ENCODE assay signal across 8 mouse cellular contexts in the genomic region with DNA sequence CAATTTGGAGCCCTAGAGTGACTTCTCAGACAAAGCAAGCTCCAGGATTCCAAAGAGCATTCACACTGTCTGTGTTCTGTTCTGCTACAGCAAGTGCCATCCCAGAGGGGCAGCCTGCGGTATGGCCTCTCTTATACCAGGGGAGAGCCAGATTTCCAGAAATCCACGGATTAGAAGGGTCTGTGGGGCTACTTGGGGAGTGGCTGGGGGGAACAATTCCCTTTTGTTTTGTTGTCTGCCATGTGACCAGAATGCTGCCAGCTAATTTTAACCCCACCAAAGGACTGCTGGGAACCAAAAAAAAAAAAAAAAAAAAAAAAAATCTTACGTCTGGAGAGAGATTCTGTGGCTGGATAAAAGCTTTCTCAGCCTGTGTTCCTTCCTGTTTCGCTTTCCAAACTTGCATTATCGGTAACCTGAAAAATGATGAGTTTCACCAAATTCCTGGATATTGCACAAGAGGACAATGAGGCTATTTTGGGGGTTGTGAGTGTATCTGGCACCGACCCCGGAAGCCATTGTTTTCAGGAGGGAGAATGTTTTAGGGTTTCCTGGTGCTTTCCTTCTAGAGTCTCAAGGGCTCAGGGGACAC. TPM values are rescaled to one million over a fixed set of nuclear protein-coding genes. Genes with fewer than 3 reads are reported as not detected.
DNase-seq lines count a peak whose midpoint lies in the region; ATAC-seq lines count a peak whose summit lies in the region.

No protein-coding gene starts in this region.

- no peak overlapping the region for H3K4me3 ChIP-seq in neural tube, embryonic 11.5 days (ENCODE audit: low read depth, low read length)
- no peak overlapping the region for H3K4me3 ChIP-seq in embryonic facial prominence, embryonic 13.5 days
- 0 out of 2 replicates have a peak overlapping the region, but pooled peaks have one; percentile 12 for H3K4me3 ChIP-seq in hindbrain, embryonic 10.5 days
- H3K4me3 ChIP-seq in limb, embryonic 15.5 days = no peak overlapping the region
- H3K4me3 ChIP-seq in neural tube, embryonic 14.5 days (ENCODE audit: low read depth, low read length) = no peak overlapping the region

- H3K9me3 ChIP-seq in neural tube, embryonic 11.5 days (ENCODE audit: control insufficient read depth, low read length) = no peaks in the 10 kb centered on the region
- no peaks in the 10 kb centered on the region for H3K9me3 ChIP-seq in embryonic facial prominence, embryonic 13.5 days
- H3K9me3 ChIP-seq in hindbrain, embryonic 10.5 days = no peaks in the 10 kb centered on the region
- H3K9me3 ChIP-seq in limb, embryonic 15.5 days = no peaks in the 10 kb centered on the region
- no peaks in the 10 kb centered on the region for H3K9me3 ChIP-seq in neural tube, embryonic 14.5 days (ENCODE audit: control insufficient read depth, low read length)

- DNase-seq in neural tube, embryonic 11.5 days (ENCODE audit: low spot score) = no peak
- no peak for DNase-seq in neural tube, embryonic 10.5 days (ENCODE audit: extremely low spot score, low spot score)
- no peak for DNase-seq in hindbrain, embryonic 10.5 days (ENCODE audit: low spot score)
- no peak for DNase-seq in spleen, postnatal 10 days (ENCODE audit: low spot score in 2 of 2)
- no peak for DNase-seq in frontal cortex, adult 2 months (ENCODE audit: extremely low spot score in 1 of 2, low spot score in 1 of 2)

- no peaks in the 10 kb centered on the region for H3K36me3 ChIP-seq in neural tube, embryonic 11.5 days (ENCODE audit: control insufficient read depth, insufficient read depth, low read length)
- no peaks in the 10 kb centered on the region for H3K36me3 ChIP-seq in embryonic facial prominence, embryonic 13.5 days
- no peaks in the 10 kb centered on the region for H3K36me3 ChIP-seq in hindbrain, embryonic 10.5 days
- H3K36me3 ChIP-seq in limb, embryonic 15.5 days = no peaks in the 10 kb centered on the region
- no peaks in the 10 kb centered on the region for H3K36me3 ChIP-seq in neural tube, embryonic 14.5 days (ENCODE audit: control insufficient read depth, insufficient read depth, low read length)

- H3K9ac ChIP-seq in neural tube, embryonic 11.5 days (ENCODE audit: low read length) = peak overlapping the region; percentile 5
- H3K9ac ChIP-seq in embryonic facial prominence, embryonic 13.5 days = peak overlapping the region; percentile 55
- no peak overlapping the region for H3K9ac ChIP-seq in limb, embryonic 15.5 days
- H3K9ac ChIP-seq in neural tube, embryonic 14.5 days (replicated peaks; ENCODE audit: low read depth, low read length) = peak overlapping the region; percentile 44; the same call in 1 of the 2 replicates

- ATAC-seq in neural tube, embryonic 11.5 days (ENCODE audit: insufficient read depth, low FRiP score, low TSS enrichment) = no peak
- no peak for ATAC-seq in embryonic facial prominence, embryonic 13.5 days (ENCODE audit: insufficient number of reproducible peaks, insufficient read depth, low FRiP score, low TSS enrichment, low read depth)
- ATAC-seq in limb, embryonic 15.5 days (ENCODE audit: insufficient number of reproducible peaks, low FRiP score, low TSS enrichment, low read depth) = no peak
- ATAC-seq in neural tube, embryonic 14.5 days (ENCODE audit: low read depth) = no peak

- WGBS in neural tube, embryonic 11.5 days = 48% methylated on average over 7 of the region's 7 CpGs
- 19% methylated on average over 7 of the region's 7 CpGs for WGBS in embryonic facial prominence, embryonic 13.5 days
- 36% methylated on average over 7 of the region's 7 CpGs for WGBS in hindbrain, embryonic 10.5 days
- 23% methylated on average over 7 of the region's 7 CpGs for WGBS in limb, embryonic 15.5 days
- 20% methylated on average over 7 of the region's 7 CpGs for WGBS in neural tube, embryonic 14.5 days

- H3K4me2 ChIP-seq in neural tube, embryonic 11.5 days (ENCODE audit: low read depth) = no peak overlapping the region
- peak overlapping the region; percentile 63 for H3K4me2 ChIP-seq in embryonic facial prominence, embryonic 13.5 days
- H3K4me2 ChIP-seq in limb, embryonic 15.5 days = peak overlapping the region; percentile 11; the same call in 1 of the 2 replicates
- H3K4me2 ChIP-seq in neural tube, embryonic 14.5 days (ENCODE audit: low read depth, low read length) = peak overlapping the region; percentile 55

- H3K27ac ChIP-seq in neural tube, embryonic 11.5 days (ENCODE audit: low read depth, low read length) = 0 out of 2 replicates have a peak overlapping the region, but pooled peaks have one; percentile 11
- peak overlapping the region; percentile 99 for H3K27ac ChIP-seq in embryonic facial prominence, embryonic 13.5 days
- H3K27ac ChIP-seq in hindbrain, embryonic 10.5 days = peak overlapping the region; percentile 94
- H3K27ac ChIP-seq in limb, embryonic 15.5 days = peak overlapping the region; percentile 99
- H3K27ac ChIP-seq in neural tube, embryonic 14.5 days (ENCODE audit: low read depth, low read length) = peak overlapping the region; percentile 96

- no peaks in the 10 kb centered on the region for H3K27me3 ChIP-seq in neural tube, embryonic 11.5 days (ENCODE audit: control insufficient read depth, insufficient read depth, low read length)
- no peaks in the 10 kb centered on the region for H3K27me3 ChIP-seq in embryonic facial prominence, embryonic 13.5 days
- no peaks in the 10 kb centered on the region for H3K27me3 ChIP-seq in hindbrain, embryonic 10.5 days (ENCODE audit: insufficient read depth, poor library complexity, severe bottlenecking)
- H3K27me3 ChIP-seq in limb, embryonic 15.5 days = no peaks in the 10 kb centered on the region
- H3K27me3 ChIP-seq in neural tube, embryonic 14.5 days (ENCODE audit: control insufficient read depth, insufficient read depth, low read length) = no peaks in the 10 kb centered on the region

- peaks cover 56% of the 10 kb centered on the region for H3K4me1 ChIP-seq in neural tube, embryonic 11.5 days (ENCODE audit: control insufficient read depth, insufficient read depth, low read length)
- peaks cover 78% of the 10 kb centered on the region for H3K4me1 ChIP-seq in embryonic facial prominence, embryonic 13.5 days
- peaks cover 84% of the 10 kb centered on the region for H3K4me1 ChIP-seq in hindbrain, embryonic 10.5 days (replicated peaks)
- H3K4me1 ChIP-seq in limb, embryonic 15.5 days = peaks cover 83% of the 10 kb centered on the region
- H3K4me1 ChIP-seq in neural tube, embryonic 14.5 days (ENCODE audit: control insufficient read depth, insufficient read depth, low read length) = peaks cover 49% of the 10 kb centered on the region

RNA-seq across cellular contexts. Expression of gene Irf2bpl, which starts 12.4 kb away (rescaled TPM):
- 19.4 and 20.6 TPM in 2 replicates for polyA plus RNA-seq in neural tube, embryonic 11.5 days (2014; fragmentation: Nextera tagmentation; extraction: Ambion mirVana)
- 36.5 and 37.7 TPM in 2 replicates for polyA plus RNA-seq in embryonic facial prominence, embryonic 13.5 days (2015; fragmentation: Nextera tagmentation; extraction: Ambion mirVana)
- 20.3 and 34.2 TPM in 2 replicates for polyA plus RNA-seq in hindbrain, embryonic 10.5 days (2016; fragmentation: Nextera tagmentation; extraction: Ambion mirVana)
- polyA plus RNA-seq in limb, embryonic 15.5 days (2015; fragmentation: Nextera tagmentation; extraction: Ambion mirVana) = 36.0 and 38.5 TPM in 2 replicates
- polyA plus RNA-seq in neural tube, embryonic 14.5 days (2014; fragmentation: Nextera tagmentation; extraction: Ambion mirVana) = 47.6 and 58.3 TPM in 2 replicates
- polyA plus RNA-seq in frontal cortex, adult 2 months (2012; rRNA removed) = 48.5 and 50.2 TPM in 2 replicates

RNA-seq across cellular contexts. Expression of gene Cipc, which starts 49.8 kb away (rescaled TPM):
- 40.1 and 42.8 TPM in 2 replicates for polyA plus RNA-seq in neural tube, embryonic 11.5 days (2014; fragmentation: Nextera tagmentation; extraction: Ambion mirVana)
- polyA plus RNA-seq in embryonic facial prominence, embryonic 13.5 days (2015; fragmentation: Nextera tagmentation; extraction: Ambion mirVana) = 24.3 TPM in 2 replicates
- polyA plus RNA-seq in hindbrain, embryonic 10.5 days (2016; fragmentation: Nextera tagmentation; extraction: Ambion mirVana) = 33.9 and 35.2 TPM in 2 replicates
- 22.0 and 23.3 TPM in 2 replicates for polyA plus RNA-seq in limb, embryonic 15.5 days (2015; fragmentation: Nextera tagmentation; extraction: Ambion mirVana)
- polyA plus RNA-seq in neural tube, embryonic 14.5 days (2014; fragmentation: Nextera tagmentation; extraction: Ambion mirVana) = 51.7 and 54.2 TPM in 2 replicates
- polyA plus RNA-seq in frontal cortex, adult 2 months (2012; rRNA removed) = 76.1 and 78.2 TPM in 2 replicates

Comparison
In these comparisons a context has a peak if more than half of its experiments do, and no peak if none do; other contexts are left out.
1. H3K27ac ChIP-seq: peak in every context shown above with its lines; median percentile 99 in embryonic facial prominence, embryonic 13.5 days; 99 in limb, embryonic 15.5 days; 96 in neural tube, embryonic 14.5 days; 94 in hindbrain, embryonic 10.5 days; 11 in neural tube, embryonic 11.5 days.